Mouse (Mus musculus): ENCODE measurements around the gene Coq5. TPM values are rescaled to one million over a fixed set of nuclear protein-coding genes. Genes with fewer than 3 reads are reported as not detected.

Gene Coq5
- total and polyA plus RNA-seq, 2 experiments from 2014 or later, result 30.5 to 47.5 TPM

DNA sequence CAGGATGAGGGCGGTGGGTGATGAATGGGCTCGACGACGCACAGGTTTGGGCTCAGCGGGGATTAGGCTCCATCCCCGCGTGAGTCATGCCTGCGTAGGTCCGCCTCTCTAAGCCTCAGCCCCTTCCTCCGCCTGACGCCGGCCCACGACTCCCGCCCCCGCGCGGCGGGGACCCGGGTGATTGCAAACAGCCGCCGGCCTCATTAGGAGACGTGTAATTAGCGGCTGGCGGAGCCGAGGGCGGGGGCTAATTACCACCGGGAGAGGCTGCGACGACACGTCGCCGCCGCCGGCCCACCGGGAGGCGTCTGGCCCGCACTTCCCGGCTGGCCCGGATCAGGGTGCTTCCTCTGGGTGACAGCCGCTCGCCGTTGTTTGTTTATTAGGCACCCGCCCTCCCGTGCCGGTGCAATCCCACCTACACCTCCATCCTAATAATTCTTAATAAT, 44.1 kb upstream of the Coq5 start:
- H3K27ac ChIP-seq, result peak overlapping the region; percentile 59
- H3K9ac ChIP-seq (replicated peaks; ENCODE audit: low read length), result peak overlapping the region; percentile 58
- H3K4me3 ChIP-seq (ENCODE audit: low read length), result peak overlapping the region; percentile 46
- H3K4me1 ChIP-seq (ENCODE audit: insufficient read depth, low read length), result no peaks in the 10 kb centered on the region
- peaks cover 5% of the 10 kb centered on the region for H3K36me3 ChIP-seq (ENCODE audit: insufficient read depth, low read length)
- no peaks in the 10 kb centered on the region for H3K9me3 ChIP-seq (ENCODE audit: low read length)
- no peaks in the 10 kb centered on the region for H3K27me3 ChIP-seq (ENCODE audit: insufficient read depth, low read length)
- TF ChIP-seq CTCF (IDR thresholded peaks at IDR 0.05; ENCODE audit: low read depth), result no peak
- ATAC-seq (peak; percentile 54; the same call in 1 of the 2 replicates), DNase-seq (ENCODE audit: low spot score) (peak; percentile 74)
- peak overlapping the region; percentile 75 for H3K4me2 ChIP-seq (ENCODE audit: low read depth, low read length)
- under 1% methylated on average over 44 of the region's 45 CpGs for WGBS

DNA sequence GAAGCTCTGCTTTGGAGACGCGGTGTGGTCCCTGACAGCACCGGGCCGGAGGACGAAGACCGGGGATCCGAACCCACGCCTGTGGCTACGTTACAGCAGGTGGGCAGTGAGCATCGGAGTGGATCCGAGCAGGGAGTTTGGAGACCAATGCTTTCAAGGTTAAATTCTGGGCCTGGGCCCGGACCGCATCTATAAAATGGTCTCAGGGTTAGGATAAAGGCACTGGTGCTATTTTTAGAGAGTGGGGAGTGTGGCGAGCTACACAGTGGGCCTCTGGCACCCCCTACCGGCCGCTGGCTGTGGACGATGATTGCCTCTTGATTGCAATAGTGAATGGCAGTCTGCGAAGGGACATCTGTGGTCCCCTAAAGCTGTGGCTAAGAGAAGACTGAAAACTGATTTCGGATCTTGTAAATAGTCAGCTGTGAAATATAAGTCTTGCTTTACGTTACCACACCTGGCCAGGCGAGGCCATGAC, 43.6 kb upstream of the Coq5 start, which contains the start of gene Pop5:
TSS of gene Pop5 (plus strand) at position 51 of the 478 bp plus-strand sequence.
- TF ChIP-seq CTCF (IDR thresholded peaks at IDR 0.05; ENCODE audit: low read depth), result peak; percentile 95
- peak within 1 kb of the TSS; percentile 58 for H3K9ac ChIP-seq (replicated peaks; ENCODE audit: low read length)
- H3K9me3 ChIP-seq (ENCODE audit: low read length), result no peaks in the 10 kb centered on the region
- H3K4me3 ChIP-seq (ENCODE audit: low read length), result peak within 1 kb of the TSS; percentile 46
- peaks cover 10% of the 10 kb centered on the region for H3K36me3 ChIP-seq (ENCODE audit: insufficient read depth, low read length)
- peak within 1 kb of the TSS; percentile 59 for H3K27ac ChIP-seq
- H3K4me2 ChIP-seq (ENCODE audit: low read depth, low read length), result peak within 1 kb of the TSS; percentile 75
- peak; percentile 75 for ATAC-seq
- H3K4me1 ChIP-seq (ENCODE audit: insufficient read depth, low read length), result no peaks in the 10 kb centered on the region
- H3K27me3 ChIP-seq (ENCODE audit: insufficient read depth, low read length), result no peaks in the 10 kb centered on the region
- peak; percentile 93 for DNase-seq (ENCODE audit: low spot score)
- 1% methylated on average over 21 of the region's 21 CpGs for WGBS

DNA sequence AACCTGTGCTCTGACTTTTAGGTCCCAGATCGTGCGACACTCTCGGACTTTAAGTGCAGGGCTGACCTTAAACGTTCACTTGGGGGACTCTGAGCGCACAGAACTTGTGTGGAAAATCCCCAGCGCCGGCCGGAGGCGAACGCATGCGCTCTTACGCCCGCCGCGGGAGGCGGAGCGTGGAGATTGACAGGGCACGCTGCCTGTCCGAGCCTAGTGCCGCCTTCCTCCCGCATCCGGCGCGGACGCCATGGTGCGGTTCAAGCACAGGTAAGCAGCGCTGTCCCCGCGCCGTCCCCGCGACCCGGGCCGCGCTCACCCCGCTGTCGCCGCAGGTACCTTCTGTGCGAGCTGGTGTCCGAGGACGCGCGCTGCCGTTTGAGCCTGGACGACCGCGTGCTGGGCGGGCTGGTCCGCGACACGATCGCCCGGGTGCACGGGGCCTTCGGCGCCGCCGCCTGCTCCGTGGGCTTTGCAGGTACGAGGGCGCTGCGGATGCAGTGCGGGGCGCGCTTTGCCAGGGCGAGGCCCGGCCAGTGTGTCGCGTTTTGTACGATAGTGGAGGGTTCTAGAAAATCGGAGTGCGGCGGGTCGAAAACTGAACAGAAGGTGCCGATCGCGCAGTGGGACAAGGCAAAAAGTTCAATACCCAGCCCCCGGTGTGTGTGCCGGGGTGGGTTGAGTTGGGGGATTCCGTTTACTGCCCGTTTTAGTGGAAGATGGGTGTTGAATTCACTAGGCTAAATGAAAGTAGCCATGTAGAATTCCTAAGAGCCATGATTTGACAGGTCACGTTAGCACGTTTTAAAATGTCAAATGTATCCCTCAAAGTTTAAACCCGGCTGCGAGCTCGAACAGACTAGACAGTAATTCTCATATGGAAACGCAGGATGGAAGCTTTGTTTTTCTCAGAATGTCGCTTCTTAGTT, 41.4 kb upstream of the Coq5 start:
- ATAC-seq, result peak; percentile 84
- DNase-seq (ENCODE audit: low spot score), result peak; percentile 95
- Histone ChIP-seq H3K27me3 (ENCODE audit: insufficient read depth, low read length) (no peaks in the 10 kb centered on the region), H3K4me3 (ENCODE audit: low read length) (peak overlapping the region; percentile 69), H3K4me1 (ENCODE audit: insufficient read depth, low read length) (no peaks in the 10 kb centered on the region), H3K27ac (peak overlapping the region; percentile 7; the same call in 1 of the 2 replicates), H3K9me3 (ENCODE audit: low read length) (no peaks in the 10 kb centered on the region), H3K9ac (replicated peaks; ENCODE audit: low read length) (peak overlapping the region; percentile 69), H3K36me3 (ENCODE audit: insufficient read depth, low read length) (peaks cover 32% of the 10 kb centered on the region), H3K4me2 (ENCODE audit: low read depth, low read length) (peak overlapping the region; percentile 81)
- under 1% methylated on average over 88 of the region's 88 CpGs for WGBS
- TF ChIP-seq CTCF (IDR thresholded peaks at IDR 0.05; ENCODE audit: low read depth), result no peak

DNA sequence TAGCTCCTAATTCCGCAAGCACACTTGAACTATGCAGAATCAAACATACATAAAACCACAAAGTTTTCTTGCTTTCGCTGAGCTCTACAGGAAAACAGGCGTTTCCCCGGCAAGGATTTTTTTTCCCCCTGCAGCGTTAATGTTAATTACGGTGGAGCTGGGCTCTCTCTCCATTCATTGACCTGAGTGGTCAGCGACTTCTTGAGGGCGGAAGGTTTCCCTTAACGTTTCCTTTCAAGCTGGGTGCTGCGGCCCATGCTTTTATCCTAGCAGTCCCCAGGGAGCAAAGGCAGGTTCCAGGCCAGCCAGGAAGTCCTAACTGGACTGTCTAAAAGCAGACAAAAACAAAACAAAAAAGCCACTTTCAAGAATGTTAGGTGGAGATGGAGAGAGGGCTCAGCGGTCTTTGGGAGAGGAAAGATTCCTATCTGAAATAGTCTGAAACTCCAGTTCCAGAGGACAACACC, 40.7 kb upstream of the Coq5 start:
- WGBS, result 7% methylated on average over 11 of the region's 11 CpGs

DNA sequence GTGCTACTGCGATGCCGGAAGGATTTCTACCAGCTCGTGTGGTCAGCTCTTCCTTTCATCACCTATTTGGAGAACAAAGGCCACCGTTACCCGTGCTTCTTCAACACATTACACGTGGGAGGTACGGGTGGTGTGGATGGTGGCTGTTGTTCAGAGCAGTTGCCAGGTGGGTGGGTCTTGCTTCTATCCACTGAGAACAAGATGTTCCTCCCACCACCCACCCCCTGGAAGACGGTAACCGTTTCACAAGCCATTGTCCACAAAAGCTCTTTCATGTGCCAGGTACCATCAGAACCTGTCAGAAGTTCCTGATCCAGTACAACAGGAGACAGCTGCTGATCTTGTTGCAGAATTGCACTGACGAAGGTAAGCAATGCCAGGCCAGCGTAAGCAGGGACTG, 39.3 kb upstream of the Coq5 start:
- 79% methylated on average over 11 of the region's 11 CpGs for WGBS
- no peak overlapping the region for H3K4me2 ChIP-seq (ENCODE audit: low read depth, low read length)
- H3K9me3 ChIP-seq (ENCODE audit: low read length), result no peaks in the 10 kb centered on the region
- H3K4me3 ChIP-seq (ENCODE audit: low read length), result no peak overlapping the region
- H3K36me3 ChIP-seq (ENCODE audit: insufficient read depth, low read length), result peaks cover 53% of the 10 kb centered on the region
- no peak overlapping the region for H3K27ac ChIP-seq
- no peak overlapping the region for H3K9ac ChIP-seq (replicated peaks; ENCODE audit: low read length)
- no peak for DNase-seq (ENCODE audit: low spot score)
- no peak for ATAC-seq
- no peak for TF ChIP-seq CTCF (IDR thresholded peaks at IDR 0.05; ENCODE audit: low read depth)
- H3K4me1 ChIP-seq (ENCODE audit: insufficient read depth, low read length), result no peaks in the 10 kb centered on the region
- no peaks in the 10 kb centered on the region for H3K27me3 ChIP-seq (ENCODE audit: insufficient read depth, low read length)

More for the DNA sequence above, 40.7 kb upstream of the Coq5 start:
- Histone ChIP-seq H3K36me3 (ENCODE audit: insufficient read depth, low read length) (peaks cover 39% of the 10 kb centered on the region), H3K4me2 (ENCODE audit: low read depth, low read length) (peak overlapping the region; percentile 81), H3K27ac (no peak overlapping the region; the same call in 1 of the 2 replicates), H3K9me3 (ENCODE audit: low read length) (no peaks in the 10 kb centered on the region), H3K9ac (replicated peaks; ENCODE audit: low read length) (peak overlapping the region; percentile 69; the same call in 1 of the 2 replicates), H3K4me1 (ENCODE audit: insufficient read depth, low read length) (no peaks in the 10 kb centered on the region), H3K4me3 (ENCODE audit: low read length) (peak overlapping the region; percentile 69), H3K27me3 (ENCODE audit: insufficient read depth, low read length) (no peaks in the 10 kb centered on the region)
- ATAC-seq, result no peak
- TF ChIP-seq CTCF (IDR thresholded peaks at IDR 0.05; ENCODE audit: low read depth), result no peak
- DNase-seq (ENCODE audit: low spot score), result peak; percentile 26

DNA sequence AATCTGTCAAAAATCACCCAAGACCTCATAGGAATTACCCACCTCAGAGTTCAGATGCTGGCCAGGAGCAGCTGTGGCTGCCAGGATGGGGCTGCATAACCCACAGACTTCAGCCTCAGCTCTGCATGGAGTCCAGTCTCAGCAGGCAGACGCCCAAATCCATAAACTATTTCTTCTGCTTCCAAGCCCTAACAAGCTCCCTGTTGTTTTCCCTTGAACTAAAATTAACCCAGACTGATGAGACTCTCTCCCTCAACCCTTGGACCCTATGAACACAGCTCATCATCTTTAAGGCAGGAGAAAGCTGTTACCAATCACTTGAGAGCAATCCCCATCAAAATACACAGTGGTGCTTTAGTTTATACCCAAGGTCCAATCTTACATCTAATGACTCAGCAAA, 24.0 kb upstream of the Coq5 start:
- Histone ChIP-seq H3K9me3 (ENCODE audit: low read length) (no peaks in the 10 kb centered on the region), H3K4me1 (ENCODE audit: insufficient read depth, low read length) (no peaks in the 10 kb centered on the region), H3K4me2 (ENCODE audit: low read depth, low read length) (no peak overlapping the region), H3K36me3 (ENCODE audit: insufficient read depth, low read length) (peaks cover 59% of the 10 kb centered on the region), H3K9ac (replicated peaks; ENCODE audit: low read length) (no peak overlapping the region), H3K4me3 (ENCODE audit: low read length) (no peak overlapping the region), H3K27me3 (ENCODE audit: insufficient read depth, low read length) (no peaks in the 10 kb centered on the region), H3K27ac (no peak overlapping the region)
- TF ChIP-seq CTCF (IDR thresholded peaks at IDR 0.05; ENCODE audit: low read depth), result no peak
- DNase-seq (ENCODE audit: low spot score), result no peak
- ATAC-seq, result no peak
- WGBS, result 53% methylated on average over 1 of the region's 1 CpGs

Data from hindbrain, postnatal 0 days (tissue).